Mouse (Mus musculus): Measurements from ENCODE around the gene Pdcd2l.

Pdcd2l gene

DNA sequence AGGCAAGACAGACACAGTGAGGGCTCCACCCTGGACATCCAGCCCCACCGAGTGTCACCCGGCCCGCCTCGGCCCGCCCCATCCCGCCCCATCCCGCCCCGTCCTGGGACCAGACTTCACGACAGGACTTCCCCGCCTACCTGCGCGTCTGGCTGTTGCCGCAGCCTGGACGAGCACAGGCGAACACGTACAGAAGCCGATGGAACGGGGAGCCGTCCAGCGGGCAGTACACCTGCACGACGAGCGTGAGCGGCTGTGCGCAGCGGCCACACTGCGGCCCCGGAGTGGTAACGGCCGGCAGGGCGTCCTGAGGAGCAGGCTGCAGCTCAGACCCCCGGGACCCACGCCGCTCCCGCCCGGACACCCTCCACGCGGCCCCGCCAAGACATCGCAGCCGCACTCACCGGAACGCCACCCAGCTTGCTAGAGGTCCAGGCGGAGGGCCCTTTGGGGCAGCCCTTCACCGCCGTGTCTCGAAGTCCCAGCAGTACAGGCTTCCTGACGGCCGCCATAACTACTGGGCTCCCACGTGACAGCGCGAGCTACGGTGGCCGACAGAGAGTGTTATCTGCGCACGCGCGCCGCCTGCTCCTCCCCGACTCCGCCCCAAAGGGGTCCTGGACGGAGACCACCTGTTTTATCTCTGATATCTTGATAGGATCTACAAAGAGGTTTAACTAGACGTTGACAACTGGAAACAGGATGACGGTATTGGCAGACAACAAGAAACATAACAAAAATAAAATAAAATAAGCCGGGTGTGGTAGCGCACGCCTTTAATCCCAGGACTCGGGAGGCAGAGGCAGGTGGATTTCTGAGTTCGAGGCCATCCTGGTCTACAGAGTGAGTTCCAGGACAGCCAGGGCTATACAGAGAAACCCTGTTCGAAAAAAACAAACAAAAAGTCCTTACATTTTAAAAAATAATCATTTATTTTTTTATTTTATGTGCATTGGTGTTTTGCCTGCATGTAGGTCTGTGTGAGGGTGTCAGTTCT, at the start of gene Pdcd2l:
Gene Pdcd2l (minus strand): TSS at position 530 of the 997 bp plus-strand sequence.
- in situ Hi-C loops (cut with MboI, MseI) = loop anchor here (25.0 kb wide), 1 partner anchor 1591 kb away; no protein-coding TSS in a partner anchor

DNA sequence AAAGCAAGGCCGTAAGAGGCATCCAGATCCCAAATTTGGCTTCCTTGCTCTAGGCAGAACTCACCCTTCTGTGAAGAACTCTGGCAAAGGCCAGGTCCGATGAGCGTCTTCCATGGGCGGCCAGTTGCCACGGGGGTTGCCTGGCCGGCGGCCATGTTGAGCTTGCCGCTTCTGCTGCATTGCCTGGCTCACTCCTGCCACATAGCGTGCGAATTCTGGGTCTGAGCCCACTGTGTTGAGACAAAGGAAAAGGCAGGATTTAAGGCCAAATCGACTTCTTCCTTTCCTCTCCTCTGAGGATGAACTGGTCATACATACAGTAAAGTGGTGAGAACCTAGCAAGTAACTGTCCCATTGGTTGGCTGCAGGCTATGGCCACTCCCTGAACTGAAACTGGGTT, 45.7 kb upstream of the Pdcd2l start:
- in situ Hi-C loops (cut with MboI, MseI) = no loop called here

DNA sequence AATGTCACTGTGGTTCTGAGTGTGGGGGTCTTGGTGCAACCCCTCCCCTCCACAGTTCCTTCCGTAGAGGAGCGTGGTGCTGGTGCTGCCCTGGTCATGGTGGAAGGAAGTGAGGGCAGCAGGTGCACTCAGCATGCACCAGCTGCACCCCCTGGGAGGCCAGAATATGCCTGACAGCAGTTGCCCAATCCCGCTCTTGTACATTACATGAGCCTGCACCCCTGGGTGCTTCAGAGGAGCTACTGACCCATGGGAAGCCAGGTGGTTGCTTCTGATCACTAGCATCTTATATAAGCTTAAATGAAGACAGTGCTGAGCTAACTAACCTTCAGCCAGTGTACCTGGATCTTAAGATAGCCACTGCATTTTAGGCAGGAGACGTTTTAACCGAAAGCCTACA, 41.6 kb upstream of the Pdcd2l start:
- in situ Hi-C loops (cut with MboI, MseI) = no loop called here

DNA sequence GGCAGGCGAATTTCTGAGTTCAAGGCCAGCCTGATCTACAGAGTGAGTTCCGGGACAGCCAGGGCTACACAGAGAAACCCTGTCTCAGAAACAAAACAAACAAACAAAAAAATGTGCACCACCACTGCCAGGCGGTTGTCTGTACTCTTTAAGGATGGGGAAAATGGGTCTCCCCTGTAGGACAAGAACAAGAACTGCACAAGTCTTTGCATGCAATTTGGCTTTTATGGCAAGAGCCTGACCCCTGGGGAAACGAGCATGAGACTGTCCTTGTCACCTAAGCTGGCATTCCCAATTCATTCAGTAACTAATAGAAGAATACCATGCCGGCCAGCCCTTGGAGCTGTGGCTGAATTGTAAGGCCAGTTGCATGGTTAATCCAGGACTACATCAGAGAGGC, 39.1 kb upstream of the Pdcd2l start:
- in situ Hi-C loops (cut with MboI, MseI) = no loop called here

DNA sequence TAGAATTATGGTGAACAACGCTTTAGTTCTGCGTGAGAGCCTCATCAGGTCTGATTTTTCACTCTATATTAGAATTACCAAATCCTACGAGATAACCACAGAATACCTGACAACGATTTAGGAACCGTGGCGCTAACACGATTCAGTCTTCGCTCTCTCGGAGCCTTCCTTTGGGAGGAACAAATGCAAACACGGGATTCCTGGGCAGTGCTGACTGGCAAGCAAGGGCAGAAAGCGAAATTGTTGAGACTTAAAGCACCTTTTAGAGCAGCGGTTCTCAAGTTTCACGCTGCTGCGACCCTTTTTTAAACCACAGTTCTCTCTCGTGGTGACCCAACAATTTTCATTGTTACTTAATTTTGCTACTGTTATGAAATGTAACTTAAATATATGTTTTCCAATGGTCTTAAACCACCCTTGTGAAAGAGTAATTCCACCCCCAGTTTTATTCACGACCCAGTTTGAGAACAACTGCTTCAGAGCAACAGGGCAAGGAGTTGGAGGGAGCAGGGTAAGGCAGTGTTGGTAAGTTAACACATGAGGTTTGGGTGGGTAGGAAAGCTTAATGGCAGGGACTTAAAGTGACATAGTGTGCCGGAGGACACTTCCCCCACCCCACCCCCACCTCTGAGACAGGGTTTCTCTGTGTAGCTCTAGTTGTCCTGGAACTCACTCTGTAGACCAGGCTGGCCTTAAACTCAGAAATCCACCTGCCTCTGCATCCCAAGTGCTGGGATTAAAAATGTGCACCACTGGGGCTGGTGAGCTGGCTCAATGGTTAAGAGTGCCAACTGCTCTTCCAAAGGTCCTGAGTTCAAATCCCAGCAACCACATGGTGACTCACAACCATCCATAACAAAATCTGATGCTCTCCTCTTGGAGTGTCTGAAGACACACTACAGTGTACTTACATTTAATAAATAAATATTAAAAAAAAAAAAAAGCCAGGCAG, 38.4 kb upstream of the Pdcd2l start:
- in situ Hi-C loops (cut with MboI, MseI) = no loop called here

DNA sequence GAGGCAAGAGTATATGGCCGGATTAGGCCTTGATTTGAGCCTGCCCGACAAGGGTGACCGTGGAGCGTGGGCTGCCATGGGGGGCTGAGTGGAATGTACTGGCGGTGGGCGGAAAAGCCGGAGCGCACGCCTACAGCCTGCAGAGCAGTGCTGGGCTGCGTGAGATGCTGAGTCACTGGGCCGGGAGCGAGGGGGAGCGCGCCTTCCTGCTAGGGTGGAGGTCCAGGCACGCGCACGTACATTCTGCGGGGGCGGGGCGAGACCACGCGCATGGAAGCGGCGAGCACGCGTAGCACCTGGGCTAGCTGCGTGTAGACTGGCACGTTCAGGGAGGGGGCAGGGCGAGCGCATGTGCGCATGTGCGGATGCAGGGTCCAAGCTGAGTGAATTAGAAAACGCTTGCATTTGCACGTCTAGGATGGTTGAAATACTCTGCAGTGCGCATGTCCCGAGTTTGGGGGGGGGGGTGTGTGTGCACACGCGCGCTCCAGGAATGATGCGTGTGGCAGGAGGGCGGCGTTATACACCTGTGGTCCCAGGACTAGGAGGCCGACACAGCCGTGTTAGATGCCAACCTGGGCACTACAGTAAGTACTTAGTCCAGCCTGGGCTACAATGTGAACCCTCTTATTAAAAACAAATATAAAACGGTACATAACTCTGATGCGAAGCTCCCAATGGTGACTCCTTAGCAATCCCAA, 37.6 kb upstream of the Pdcd2l start:
- in situ Hi-C loops (cut with MboI, MseI) = no loop called here

DNA sequence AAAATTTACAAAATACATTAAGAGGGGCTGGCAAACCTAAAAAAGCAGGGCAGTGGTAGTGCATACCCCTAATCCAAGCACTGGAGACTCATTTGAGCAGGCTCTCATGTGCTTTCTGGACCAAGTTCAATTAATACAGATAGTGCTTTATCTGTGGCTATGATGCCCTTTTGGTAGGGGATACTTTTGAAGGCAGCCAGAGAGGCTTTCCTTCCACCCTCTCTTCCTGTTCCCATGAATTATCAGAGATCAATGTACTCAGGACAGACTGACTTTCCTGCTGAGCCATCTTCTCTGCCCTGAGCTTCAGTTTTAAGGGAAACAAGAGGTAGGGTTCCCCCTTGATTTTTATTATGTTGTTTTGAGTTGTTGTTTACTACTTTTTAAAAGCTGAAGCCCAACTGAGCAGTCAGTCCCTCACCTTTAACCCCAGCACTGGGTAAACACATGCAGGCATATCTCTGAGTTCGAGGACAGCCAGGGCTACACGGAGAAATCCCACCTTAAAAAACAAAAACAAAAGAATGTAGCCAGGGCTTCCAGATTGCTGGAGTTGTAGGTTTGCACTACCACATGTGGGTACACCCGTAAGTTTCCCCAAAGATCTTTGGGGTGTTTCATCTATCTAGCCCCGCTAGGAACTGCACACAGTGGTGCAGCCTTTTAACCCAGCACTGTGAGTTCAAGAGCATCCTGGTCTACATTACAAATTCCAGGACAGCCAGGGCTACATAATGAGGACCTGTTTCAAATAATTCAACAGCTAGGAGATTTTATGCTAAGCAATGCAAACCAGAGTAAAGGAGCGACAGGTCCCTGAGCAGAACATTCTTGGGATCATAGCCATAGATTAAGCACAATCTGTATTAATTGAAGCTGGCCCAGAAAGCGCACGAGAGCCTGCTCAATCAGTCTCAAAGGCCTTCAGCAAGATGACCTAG, 36.6 kb upstream of the Pdcd2l start:
- in situ Hi-C loops (cut with MboI, MseI) = no loop called here

DNA sequence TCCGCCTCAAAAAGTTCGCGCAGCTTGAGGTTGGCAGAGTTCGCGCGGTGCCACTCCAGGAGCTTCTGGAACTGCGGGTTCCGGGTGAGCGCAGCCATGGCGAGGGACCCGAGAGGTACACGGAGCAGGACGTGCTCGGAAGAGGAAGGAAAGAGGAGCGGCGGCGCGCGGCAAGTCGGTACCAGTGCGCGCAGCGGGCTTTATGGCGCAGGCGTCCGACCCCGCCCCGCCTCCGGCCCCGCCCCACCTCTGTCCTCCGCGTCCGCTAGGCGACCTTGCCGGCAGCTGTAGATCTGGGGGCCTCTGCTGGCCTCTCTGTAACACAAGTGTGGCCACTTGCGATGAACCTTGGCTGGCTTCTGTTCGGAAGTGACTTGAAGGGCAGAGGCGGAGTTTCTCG, 33.7 kb upstream of the Pdcd2l start, which contains the start of gene Gpi1:
Gene Gpi1 (minus strand): TSS at position 221 of the 400 bp plus-strand sequence.
- in situ Hi-C loops (cut with MboI, MseI) = no loop called here

DNA sequence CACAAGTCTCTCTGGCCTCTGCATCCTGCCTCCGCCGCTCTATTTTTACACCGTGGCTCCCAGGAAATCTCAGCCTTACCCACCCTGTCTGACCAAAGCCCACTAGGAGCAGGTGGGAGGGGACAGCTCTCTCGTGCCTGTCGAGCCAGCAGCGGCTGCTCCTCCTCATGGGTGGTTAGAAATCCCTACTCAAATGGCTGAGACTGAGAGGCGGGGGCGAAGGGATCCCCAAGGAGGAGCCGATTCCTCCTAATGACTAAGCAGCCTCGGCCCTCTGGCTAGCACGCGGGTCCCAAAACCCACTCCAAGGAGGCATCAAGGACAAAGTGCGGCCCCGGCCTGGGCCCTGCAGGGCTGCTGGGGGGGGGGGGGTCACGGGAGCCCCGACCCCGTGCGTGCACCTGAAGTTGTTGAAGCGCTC, 33.2 kb upstream of the Pdcd2l start:
- in situ Hi-C loops (cut with MboI, MseI) = loop anchor here (5.0 kb wide), 1 partner anchor 93 kb away; no protein-coding TSS in a partner anchor

DNA sequence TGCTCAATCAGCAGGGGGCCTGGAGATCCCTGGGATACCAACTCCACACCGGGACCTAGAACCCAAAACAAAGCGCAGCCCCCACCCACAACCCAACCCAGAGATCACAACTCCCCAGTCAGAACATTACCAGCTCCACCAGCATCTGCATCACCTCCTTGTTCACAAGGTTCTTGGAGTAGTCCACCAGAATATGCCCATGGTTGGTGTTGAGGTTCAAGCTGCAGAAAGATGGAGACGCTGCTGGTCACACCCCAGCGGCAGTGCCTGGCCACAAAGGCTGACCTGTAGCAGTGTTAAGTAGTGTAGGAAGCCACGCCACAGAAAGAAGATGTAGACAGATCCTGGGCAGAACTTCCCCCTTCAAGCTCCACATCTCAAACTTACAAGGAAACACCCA, 32.7 kb upstream of the Pdcd2l start:
- in situ Hi-C loops (cut with MboI, MseI) = loop anchor here (5.0 kb wide), 1 partner anchor 93 kb away; no protein-coding TSS in a partner anchor

DNA sequence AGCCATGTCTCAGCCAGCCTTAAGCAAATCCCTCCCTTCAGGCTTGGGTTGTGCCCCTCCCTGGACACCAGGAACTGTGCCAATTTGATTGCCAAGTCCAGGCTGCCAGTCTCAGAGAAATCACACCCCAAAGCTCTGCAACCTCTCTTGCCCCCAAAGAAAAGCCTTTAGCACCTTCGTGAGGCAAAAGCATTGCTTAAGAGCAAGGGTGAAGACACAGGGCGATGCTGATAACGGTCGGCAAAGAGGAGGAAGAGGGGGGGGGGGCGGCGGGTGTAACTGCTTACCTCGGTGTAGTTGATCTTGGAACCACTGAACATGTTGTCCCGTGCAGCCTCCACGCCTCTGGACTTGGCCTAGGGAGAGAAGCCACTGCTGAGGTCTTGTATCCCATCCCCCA, 32.2 kb upstream of the Pdcd2l start:
- in situ Hi-C loops (cut with MboI, MseI) = loop anchor here (5.0 kb wide), 1 partner anchor 94 kb away; no protein-coding TSS in a partner anchor

DNA sequence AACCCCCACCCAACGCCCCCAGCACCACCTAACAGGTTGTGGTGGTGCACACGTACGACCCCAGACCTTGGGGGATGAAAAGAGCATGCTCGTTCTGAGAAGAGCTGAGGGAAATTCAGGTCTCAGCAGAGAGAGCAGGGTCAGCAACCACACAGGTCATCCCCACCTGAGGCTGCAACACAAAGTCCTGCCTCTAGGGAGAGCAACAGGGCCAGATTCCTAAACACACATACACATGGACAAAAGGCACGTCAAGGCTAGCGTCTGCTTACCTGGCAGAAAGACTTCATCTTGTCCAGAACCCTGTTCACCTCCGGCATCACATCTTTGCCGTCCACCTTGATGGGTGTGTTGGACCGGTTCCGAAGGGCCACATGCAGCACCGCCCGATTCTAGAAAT, 30.4 kb upstream of the Pdcd2l start:
- in situ Hi-C loops (cut with MboI, MseI) = loop anchor here (5.0 kb wide), 1 partner anchor 95 kb away; no protein-coding TSS in a partner anchor

DNA sequence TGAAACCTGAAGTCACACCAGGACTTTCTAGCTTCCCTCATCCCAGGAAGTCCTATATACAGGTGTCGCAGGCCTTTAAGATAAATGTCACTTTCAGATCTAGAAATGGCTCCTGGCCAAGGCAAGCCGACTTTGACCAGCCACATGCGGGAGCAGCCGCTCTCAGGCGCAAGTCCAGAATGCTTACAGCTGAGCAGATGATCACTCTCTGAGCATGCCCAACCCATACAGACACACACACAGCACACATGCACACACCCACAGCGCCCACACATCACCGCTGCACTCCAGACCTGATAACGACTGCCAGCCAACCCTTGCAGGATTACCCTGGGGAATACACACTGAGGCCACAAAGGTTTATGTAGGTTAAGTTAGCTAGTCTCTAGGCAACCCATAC, 29.6 kb upstream of the Pdcd2l start:
- in situ Hi-C loops (cut with MboI, MseI) = loop anchor here (5.0 kb wide), 1 partner anchor 96 kb away; no protein-coding TSS in a partner anchor

DNA sequence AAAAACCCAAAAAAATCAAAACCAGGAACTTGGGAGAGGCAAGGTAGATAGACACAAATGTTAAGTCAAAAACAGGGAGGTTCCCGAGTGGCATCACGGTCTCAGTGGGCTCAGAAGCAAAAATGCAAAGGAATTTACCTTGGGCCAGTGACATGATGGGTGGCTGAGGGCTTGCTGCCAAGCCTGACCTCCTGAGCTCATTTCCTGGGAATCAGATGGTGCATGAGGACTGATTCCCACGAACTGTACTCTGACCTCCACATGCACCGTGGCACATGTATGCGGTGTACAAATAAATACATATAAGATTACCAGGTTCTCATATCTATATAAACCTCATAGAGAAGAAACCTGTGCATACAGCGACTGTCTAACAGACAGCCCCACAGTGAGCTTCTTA, 27.8 kb upstream of the Pdcd2l start:
- in situ Hi-C loops (cut with MboI, MseI) = no loop called here

DNA sequence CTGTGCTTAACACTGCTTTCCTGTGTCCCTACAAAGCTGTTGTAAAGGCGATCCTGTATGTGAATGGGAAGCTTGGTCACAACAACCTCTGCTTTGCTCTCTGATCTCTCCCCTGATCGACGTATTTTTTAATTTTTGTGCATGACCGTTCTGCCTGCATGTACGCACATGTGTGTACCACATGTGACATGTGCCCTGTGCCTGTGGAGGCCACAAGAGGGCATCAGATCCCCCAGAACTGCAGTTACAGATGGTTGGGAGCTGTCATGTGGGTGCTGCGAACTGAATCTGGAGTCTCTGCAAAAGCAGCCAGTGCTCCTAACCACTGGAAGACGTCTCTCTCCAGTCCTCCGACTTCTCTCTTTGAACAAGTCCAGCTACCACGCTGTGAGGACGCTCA, 25.9 kb upstream of the Pdcd2l start:
- in situ Hi-C loops (cut with MboI, MseI) = no loop called here

DNA sequence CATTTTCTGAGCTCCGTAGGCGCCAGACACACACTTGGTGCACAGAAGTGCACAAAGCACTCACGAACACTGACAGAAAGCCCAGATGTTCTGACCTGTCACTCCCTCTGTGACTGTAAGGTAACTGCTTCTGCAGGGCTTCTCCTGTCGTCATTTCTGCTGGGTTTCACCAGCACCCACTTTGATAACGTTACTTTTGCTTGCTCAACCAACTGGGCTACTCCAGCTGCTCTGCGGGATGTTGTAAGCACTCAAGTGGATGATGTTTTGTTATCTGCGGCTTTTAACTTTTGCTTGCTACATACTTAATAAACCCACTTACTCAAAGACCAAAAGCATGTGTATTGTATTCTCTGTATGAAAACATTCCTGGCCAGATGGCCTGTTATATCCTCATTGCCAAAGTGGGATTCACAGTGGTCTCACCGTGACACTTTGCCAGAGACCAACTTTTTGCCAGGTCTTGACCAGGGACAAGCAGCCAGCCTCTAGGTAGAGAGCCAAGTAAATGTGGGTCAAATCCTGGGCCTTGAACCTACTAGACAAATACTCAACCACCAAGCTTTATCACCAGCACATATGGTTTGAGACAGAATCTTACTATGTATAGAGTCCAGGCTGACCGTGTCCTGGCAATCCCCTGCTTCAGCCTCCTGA, 25.3 kb upstream of the Pdcd2l start:
- in situ Hi-C loops (cut with MboI, MseI) = no loop called here

DNA sequence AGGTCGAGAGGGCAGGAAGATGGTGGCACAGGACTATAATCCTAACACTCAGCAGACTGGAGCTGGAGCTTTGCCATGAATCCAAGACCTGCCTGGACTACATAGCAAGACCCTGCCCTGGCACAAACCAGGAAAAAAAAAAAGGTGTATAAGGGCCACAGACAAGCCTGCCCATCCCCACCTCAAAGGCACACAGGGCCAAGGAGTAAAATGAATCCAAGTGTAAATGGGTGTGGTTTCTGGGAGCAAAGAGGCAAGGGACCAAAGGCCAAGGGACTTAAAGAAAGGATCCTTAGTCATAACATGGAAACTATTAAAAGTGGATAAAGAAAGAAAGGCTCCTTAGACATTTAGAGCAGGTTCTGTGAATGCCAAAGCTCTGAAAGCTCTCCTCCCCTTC, 22.0 kb upstream of the Pdcd2l start:
- in situ Hi-C loops (cut with MboI, MseI) = loop anchor here (5.0 kb wide), 1 partner anchor 61 kb away; no protein-coding TSS in a partner anchor

DNA sequence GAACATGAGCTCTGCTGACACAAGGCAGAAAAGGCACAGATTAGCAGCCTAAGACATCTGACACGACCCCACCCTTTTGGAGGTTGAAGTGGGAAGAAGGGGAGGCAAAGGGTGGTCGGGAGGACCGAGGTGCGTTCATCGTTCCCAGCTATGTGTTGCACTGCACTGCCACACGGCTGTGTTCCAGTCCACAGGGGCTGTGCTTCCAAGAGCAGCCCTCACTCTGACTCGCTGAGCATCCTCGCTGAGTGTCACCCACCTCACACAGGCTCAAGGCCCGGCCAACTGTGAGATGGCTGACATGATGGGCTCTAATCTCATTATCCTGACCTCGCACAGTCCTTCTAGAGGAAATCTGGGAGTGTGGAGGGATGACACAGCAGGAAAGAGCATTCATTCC, 20.0 kb upstream of the Pdcd2l start:
- in situ Hi-C loops (cut with MboI, MseI) = loop anchor here (5.0 kb wide), 1 partner anchor 59 kb away; no protein-coding TSS in a partner anchor

DNA sequence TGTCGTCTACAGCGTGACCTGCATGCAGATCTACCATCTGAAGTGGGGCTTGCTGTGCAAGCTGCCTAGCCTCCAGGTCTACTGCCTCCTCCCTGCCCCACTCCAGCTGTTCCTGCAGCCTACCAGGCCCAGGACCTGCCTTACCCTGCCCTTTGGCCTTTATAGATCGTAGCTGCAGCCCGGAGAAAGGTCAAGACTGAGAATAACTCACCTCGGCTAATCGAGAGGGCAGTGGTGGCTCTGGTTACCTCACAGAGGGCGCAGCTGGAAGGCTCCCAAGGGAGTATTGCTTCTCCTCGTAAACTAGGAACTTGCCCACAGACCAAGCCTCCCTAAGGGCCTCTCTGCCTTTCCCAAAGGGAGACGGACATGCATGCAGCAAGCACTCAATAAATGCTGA, 19.0 kb upstream of the Pdcd2l start:
- in situ Hi-C loops (cut with MboI, MseI) = loop anchor here (5.0 kb wide), 1 partner anchor 58 kb away; no protein-coding TSS in a partner anchor

Data from T-helper 1 cell (primary cell).